Mouse (Mus musculus) kidney, embryonic 16.5 days (tissue): ENCODE results near the gene Ppp2r5d. TPM values are rescaled to one million over a fixed set of nuclear protein-coding genes. Genes with fewer than 3 reads are reported as not detected.

Source experiments
- ATAC-seq: fragments of 200-750 bp; cut with Nextera tagmentation; 2 replicates; pipeline ENCODE4 v1.8.0; 2017; ENCODE audit warnings: moderate TSS enrichment; ENCODE audit not compliant: low FRiP score, low TSS enrichment
- H3K27ac ChIP-seq: fragments of 300-500 bp; sonication (generic); 2 replicates; pipeline ENCODE4 v1.5.1; 2014; ENCODE audit warnings: low read length
- H3K27me3 ChIP-seq: fragments of 300-500 bp; sonication (generic); 2 replicates; pipeline ENCODE4 v1.6.1; 2014; ENCODE audit warnings: low read length, control low read depth, mixed read lengths; ENCODE audit not compliant: insufficient read depth
- H3K36me3 ChIP-seq: fragments of 300-500 bp; sonication (generic); 2 replicates; pipeline ENCODE4 v1.6.1; 2014; ENCODE audit warnings: low read length, control low read depth, mixed read lengths; ENCODE audit not compliant: insufficient read depth
- H3K4me1 ChIP-seq: fragments of 300-500 bp; sonication (generic); 2 replicates; pipeline ENCODE4 v1.6.1; 2014; ENCODE audit warnings: low read length, control low read depth, mixed read lengths; ENCODE audit not compliant: insufficient read depth
- H3K4me2 ChIP-seq: fragments of 300-500 bp; sonication (generic); replicated peaks from 2 replicates; pipeline ENCODE4 v1.6.1; 2014; ENCODE audit warnings: low read depth, low read length
- H3K4me3 ChIP-seq: fragments of 300-500 bp; sonication (generic); 2 replicates; pipeline ENCODE4 v1.5.1; 2014; ENCODE audit warnings: mild to moderate bottlenecking, low read length
- H3K9ac ChIP-seq: fragments of 300-500 bp; sonication (generic); replicated peaks from 2 replicates; pipeline ENCODE4 v1.6.1; 2014; ENCODE audit warnings: low read length
- H3K9me3 ChIP-seq: fragments of 300-500 bp; sonication (generic); 2 replicates; pipeline ENCODE4 v1.6.1; 2016; ENCODE audit warnings: low read length, control low read depth
- WGBS: fragments of 180-500 bp; shearing (Covaris S2); extraction: QIAGEN DNeasy Blood & Tissue Kit; methylation state at CpG from one replicate; pipeline ENCODE4 v1.1.7; 2014; 5-methylcytosine and 5-hydroxymethylcytosine counted together
- polyA plus RNA-seq: library from polyadenylated mRNA; unstranded; fragments of >200 nt; fragmentation: Nextera tagmentation; extraction: Ambion mirVana; gene quantifications from 2 replicates; pipeline ENCODE4 v1.2.1, GENCODE M21; 2015

The Ppp2r5d gene
- polyA plus RNA-seq, 1 experiment from 2014 or later, result 112 TPM

GRCm38 (mm10) chr17:46639929-46640328, 65.0 kb downstream of the Ppp2r5d start:
- H3K4me1 ChIP-seq, result peaks cover 22% of the 10 kb centered on the region
- H3K4me3 ChIP-seq, result no peak overlapping the region
- ATAC-seq, result no peak
- H3K4me2 ChIP-seq, result no peak overlapping the region
- no peak overlapping the region for H3K9ac ChIP-seq
- whole genome bisulfite sequencing, result 60% methylated on average over 9 of the region's 9 CpGs
- peak overlapping the region; percentile 43; the same call in 1 of the 2 replicates for H3K27ac ChIP-seq
- no peaks in the 10 kb centered on the region for H3K27me3 ChIP-seq
- no peaks in the 10 kb centered on the region for H3K9me3 ChIP-seq
- H3K36me3 ChIP-seq, result peaks cover 16% of the 10 kb centered on the region; the same call in 1 of the 2 replicates

GRCm38 (mm10) chr17:46636831-46637523, 67.9 kb downstream of the Ppp2r5d start:
- ATAC-seq, result no peak
- H3K9me3 ChIP-seq, result no peaks in the 10 kb centered on the region
- H3K27ac ChIP-seq, result 0 out of 2 replicates have a peak overlapping the region, but pooled peaks have one; percentile 8
- no peaks in the 10 kb centered on the region for H3K27me3 ChIP-seq
- peaks cover 13% of the 10 kb centered on the region for H3K4me1 ChIP-seq
- H3K4me3 ChIP-seq, result no peak overlapping the region
- WGBS, result 17% methylated on average over 15 of the region's 15 CpGs
- H3K9ac ChIP-seq, result peak overlapping the region; percentile 51
- H3K36me3 ChIP-seq, result peaks cover 21% of the 10 kb centered on the region; the same call in 1 of the 2 replicates
- H3K4me2 ChIP-seq, result peak overlapping the region; percentile 40

Other genes with a start within 250 kb of the Ppp2r5d start
- 0.15 and 0.23 TPM in 2 replicates for gene Ttbk1, start 217.4 kb downstream of the Ppp2r5d start, polyA plus RNA-seq
- 56.5 and 60.3 TPM in 2 replicates for gene Dnph1, start 208.4 kb downstream of the Ppp2r5d start, polyA plus RNA-seq
- 6.5 TPM in 2 replicates for gene Cul9, start 158.7 kb downstream of the Ppp2r5d start, polyA plus RNA-seq
- 8.2 and 9.3 TPM in 2 replicates for gene Srf, start 148.9 kb downstream of the Ppp2r5d start, polyA plus RNA-seq
- 153 and 157 TPM in 2 replicates for gene Ptk7, start 75.6 kb downstream of the Ppp2r5d start, polyA plus RNA-seq
- 49.7 and 58.0 TPM in 2 replicates for gene Klc4, start 59.1 kb downstream of the Ppp2r5d start, polyA plus RNA-seq
- gene Mrpl2, start 58.9 kb downstream of the Ppp2r5d start, polyA plus RNA-seq, result 118 and 123 TPM in 2 replicates
- 62.2 and 68.2 TPM in 2 replicates for gene Cul7, start 54.8 kb downstream of the Ppp2r5d start, polyA plus RNA-seq
- 69.2 and 69.6 TPM in 2 replicates for gene Rrp36, start 30.8 kb downstream of the Ppp2r5d start, polyA plus RNA-seq
- 162 and 172 TPM in 2 replicates for gene Mea1, start 26.3 kb downstream of the Ppp2r5d start, polyA plus RNA-seq
- 137 and 141 TPM in 2 replicates for gene Klhdc3, start 24.2 kb downstream of the Ppp2r5d start, polyA plus RNA-seq
- gene Pex6, start 6.4 kb upstream of the Ppp2r5d start, polyA plus RNA-seq, result 26.8 and 27.4 TPM in 2 replicates
- 2.4 and 2.7 TPM in 2 replicates for gene Gnmt, start 24.1 kb upstream of the Ppp2r5d start, polyA plus RNA-seq
- gene Cnpy3, start 47.1 kb upstream of the Ppp2r5d start, polyA plus RNA-seq, result 85.9 and 94.5 TPM in 2 replicates
- gene Ptcra, start 58.6 kb upstream of the Ppp2r5d start, polyA plus RNA-seq, result 0.22 and 0.29 TPM in 2 replicates
- 76.1 and 89.9 TPM in 2 replicates for gene 2310039H08Rik, start 67.5 kb upstream of the Ppp2r5d start, polyA plus RNA-seq
- gene Rpl7l1, start 77.6 kb upstream of the Ppp2r5d start, polyA plus RNA-seq, result 165 and 173 TPM in 2 replicates
- 3.2 and 3.6 TPM in 2 replicates for gene Bicral, start 153.4 kb upstream of the Ppp2r5d start, polyA plus RNA-seq
- gene Tbcc, start 185.6 kb upstream of the Ppp2r5d start, polyA plus RNA-seq, result 49.8 and 54.7 TPM in 2 replicates
- 0.09 and 0.14 TPM in 2 replicates for gene Prph2, start 205.3 kb upstream of the Ppp2r5d start, polyA plus RNA-seq